In genomic region chr1:167392687-167393086, GRCm38 (mm10) we compare ENCODE assay signal across 8 mouse cellular contexts. TPM values are rescaled to one million over a fixed set of nuclear protein-coding genes. Genes with fewer than 3 reads are reported as not detected.
DNase-seq lines count a peak whose midpoint lies in the region; ATAC-seq and TF ChIP-seq lines count a peak whose summit lies in the region.

No protein-coding gene starts in this region.

- H3K9me3 ChIP-seq in G1E (replicated peaks) = no peaks in the 10 kb centered on the region
- H3K9me3 ChIP-seq in heart, postnatal 0 days (replicated peaks; ENCODE audit: control insufficient read depth, low read length) = no peaks in the 10 kb centered on the region

- peak overlapping the region; percentile 96 for H3K4me2 ChIP-seq in heart, postnatal 0 days (ENCODE audit: low read depth, low read length)

- H3K4me1 ChIP-seq in kidney, adult 2 months (ENCODE audit: control insufficient read depth, insufficient read depth, low read length) = peaks cover 17% of the 10 kb centered on the region
- peaks cover 27% of the 10 kb centered on the region for H3K4me1 ChIP-seq in G1E (ENCODE audit: insufficient read depth, low read depth, low read length)
- peaks cover 10% of the 10 kb centered on the region for H3K4me1 ChIP-seq in heart, postnatal 0 days (ENCODE audit: control insufficient read depth, insufficient read depth)

- no peak for DNase-seq in kidney, adult 2 months
- DNase-seq in kidney, postnatal 14 days = no peak
- DNase-seq in G1E (ENCODE audit: low spot score) (peak; percentile 49), liver (peak; percentile 87)
- DNase-seq in cerebellum, postnatal 25 days = peak; percentile 76
- peak; percentile 16 for DNase-seq in heart, postnatal 0 days (ENCODE audit: low spot score)
- DNase-seq in right cerebral cortex, postnatal 25 days = peak; percentile 29
- no peak for DNase-seq in adrenal gland, adult 18-20 months (ENCODE audit: low spot score in 2 of 2)

- WGBS in kidney, adult 2 months = 6% methylated on average over 8 of the region's 8 CpGs
- WGBS in heart, postnatal 0 days = 5% methylated on average over 8 of the region's 8 CpGs

- peak overlapping the region; percentile 58 for H3K4me3 ChIP-seq in kidney, adult 2 months (ENCODE audit: insufficient read depth, low read depth, low read length)
- H3K4me3 ChIP-seq in G1E (ENCODE audit: low read depth, low read length) = peak overlapping the region; percentile 75
- H3K4me3 ChIP-seq in heart, postnatal 0 days (ENCODE audit: low read depth, low read length) = peak overlapping the region; percentile 91

- peak; percentile 63 for ATAC-seq in G1E (ENCODE audit: extremely low read depth, insufficient number of reproducible peaks, low FRiP score, poor library complexity, severe bottlenecking)
- no peak for ATAC-seq in heart, postnatal 0 days (ENCODE audit: insufficient read depth, low read depth)

- no peak for TF ChIP-seq CTCF in kidney, adult 2 months (conservative IDR thresholded peaks at IDR 0.05; ENCODE audit: insufficient read depth, insufficient read length, low read depth, low read length)
- TF ChIP-seq CTCF in G1E (IDR thresholded peaks at IDR 0.05; ENCODE audit: low read depth, low read length) = no peak
- no peak for TF ChIP-seq CTCF in heart, postnatal 0 days (IDR thresholded peaks at IDR 0.05; ENCODE audit: low read depth)

- TF ChIP-seq POLR2A in kidney, adult 2 months (IDR thresholded peaks at IDR 0.05; ENCODE audit: low read depth, low read length) = no peak

- H3K27ac ChIP-seq in kidney, adult 2 months (ENCODE audit: insufficient read depth, low read depth, low read length) = peak overlapping the region; percentile 44
- H3K27ac ChIP-seq in heart, postnatal 0 days (ENCODE audit: low read depth) = peak overlapping the region; percentile 94

- H3K27me3 ChIP-seq in kidney, adult 2 months (replicated peaks; ENCODE audit: control insufficient read depth, insufficient read depth, low read length) = no peaks in the 10 kb centered on the region
- peaks cover 14% of the 10 kb centered on the region for H3K27me3 ChIP-seq in G1E (ENCODE audit: insufficient read depth, low read length)
- no peaks in the 10 kb centered on the region for H3K27me3 ChIP-seq in heart, postnatal 0 days (ENCODE audit: control insufficient read depth, insufficient read depth, low read length)

- no peaks in the 10 kb centered on the region for H3K36me3 ChIP-seq in kidney, adult 2 months (ENCODE audit: control insufficient read depth, insufficient read depth, low read length)
- no peaks in the 10 kb centered on the region for H3K36me3 ChIP-seq in G1E (replicated peaks)
- no peaks in the 10 kb centered on the region for H3K36me3 ChIP-seq in heart, postnatal 0 days (replicated peaks; ENCODE audit: control insufficient read depth, insufficient read depth, low read length)

- TF ChIP-seq EP300 in heart, postnatal 0 days (IDR thresholded peaks at IDR 0.05; ENCODE audit: low read depth) = no peak

- H3K9ac ChIP-seq in heart, postnatal 0 days (replicated peaks; ENCODE audit: low read depth, low read length) = peak overlapping the region; percentile 76

RNA-seq across cellular contexts. Expression of gene Mgst3, which starts 1.0 kb away (rescaled TPM):
- polyA plus RNA-seq in kidney, adult 2 months (2012; rRNA removed) = 560 and 626 TPM in 2 replicates
- total RNA-seq in G1E (2014; fragmentation: Nextera tagmentation) = 18.2 and 34.4 TPM in 2 replicates
- 22.7 and 31.1 TPM in 2 replicates for total RNA-seq in G1E (2017)
- 2.3 and 10.9 TPM in 2 replicates for polyA plus RNA-seq in G1E (2012)
- 528 and 566 TPM in 2 replicates for total RNA-seq in heart, postnatal 0 days (2014; rRNA removed; ENCODE audit: low replicate concordance)
- polyA plus RNA-seq in heart, postnatal 0 days (2015; fragmentation: Nextera tagmentation; extraction: Ambion mirVana) = 306 and 315 TPM in 2 replicates
- 10 to 100 TPM; 71.3 to 93.4 TPM for total RNA-seq in adrenal gland, adult 18-20 months (2021)

RNA-seq across cellular contexts. Expression of gene Aldh9a1, which starts 42.9 kb away (rescaled TPM):
- 150 and 171 TPM in 2 replicates for polyA plus RNA-seq in kidney, adult 2 months (2012; rRNA removed)
- total RNA-seq in G1E (2014; fragmentation: Nextera tagmentation) (36.0 and 38.2 TPM in 2 replicates), G1E (2017) (21.2 and 26.4 TPM in 2 replicates)
- 40.0 and 46.2 TPM in 2 replicates for polyA plus RNA-seq in G1E (2012)
- 8.4 and 17.1 TPM in 2 replicates for total RNA-seq in heart, postnatal 0 days (2014; rRNA removed; ENCODE audit: low replicate concordance)
- polyA plus RNA-seq in heart, postnatal 0 days (2015; fragmentation: Nextera tagmentation; extraction: Ambion mirVana) = 44.7 and 46.0 TPM in 2 replicates
- 10 to 100 TPM; 70.5 to 94.4 TPM for total RNA-seq in adrenal gland, adult 18-20 months (2021)

Comparison
In these comparisons a context has a peak if more than half of its experiments do, and no peak if none do; other contexts are left out.
1. DNase-seq: peak in G1E (single experiment), cerebellum, postnatal 25 days (2 of 2), heart, postnatal 0 days (single experiment), liver (single experiment) and right cerebral cortex, postnatal 25 days (single experiment); none in kidney, adult 2 months (single experiment), kidney, postnatal 14 days (single experiment) and adrenal gland, adult 18-20 months (0 of 2).
2. Peak in every context shown above with its lines, with median percentiles within 50 percentile points of each other: H3K4me3 ChIP-seq.